In the genomic region with DNA sequence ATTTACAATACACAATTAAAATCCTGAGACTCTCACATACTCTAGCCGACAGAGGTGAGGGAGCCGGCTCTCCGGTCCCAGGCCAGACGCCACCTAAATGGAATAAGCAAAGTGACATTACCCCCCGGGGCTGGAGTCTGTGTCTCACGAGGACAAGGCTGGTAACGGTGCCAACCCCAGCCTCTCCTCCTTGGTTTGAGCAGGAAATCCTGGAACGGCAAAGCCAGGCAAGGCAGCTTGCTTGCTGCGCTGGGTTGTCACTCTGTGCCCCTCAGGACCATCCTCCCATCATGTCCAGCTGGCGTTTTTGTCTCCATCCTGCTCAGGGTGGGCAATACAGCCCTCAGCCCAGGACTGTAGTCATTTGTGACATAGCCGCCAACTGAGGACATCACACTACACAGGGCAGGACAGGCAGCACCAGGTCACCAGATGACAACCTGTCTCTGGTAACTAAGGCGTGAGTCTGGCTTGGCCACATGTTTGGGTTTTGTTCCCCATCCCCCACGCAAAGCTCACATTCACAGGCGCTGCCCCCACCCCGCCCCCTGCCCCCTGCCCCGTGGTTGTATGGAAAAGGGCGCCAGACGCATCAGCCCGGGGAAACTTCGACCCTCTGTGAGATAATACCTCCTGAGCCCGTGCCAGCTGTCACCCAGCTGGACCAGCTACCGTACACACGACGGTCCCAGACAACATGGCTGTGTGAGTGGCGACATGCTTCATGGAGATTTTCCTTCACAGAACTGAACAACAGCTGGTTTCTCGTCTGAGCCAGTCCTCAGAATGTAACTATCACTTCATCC, we compare ENCODE assay signal across 9 mouse cellular contexts. TPM values are rescaled to one million over a fixed set of nuclear protein-coding genes. Genes with fewer than 3 reads are reported as not detected.
DNase-seq lines count a peak whose midpoint lies in the region; ATAC-seq lines count a peak whose summit lies in the region.
"Had no signal": no experiment of that assay in that cellular context is flagged by ENCODE, and none has a peak within 500 bp of the region (broad histone marks: within the 10 kb centered on the region; RNA-seq: fewer than 3 reads in every experiment).

No protein-coding gene starts in this region.

- no peak overlapping the region for H3K27ac ChIP-seq in kidney, embryonic 14.5 days (ENCODE audit: low read depth, low read length)
- no peak overlapping the region for H3K27ac ChIP-seq in embryonic facial prominence, embryonic 14.5 days (replicated peaks; ENCODE audit: low read depth, low read length)
- H3K27ac ChIP-seq in hindbrain, embryonic 11.5 days (ENCODE audit: low read depth, low read length), result peak overlapping the region; percentile 53
- 0 out of 2 replicates have a peak overlapping the region, but pooled peaks have one; percentile 41 for H3K27ac ChIP-seq in midbrain, embryonic 14.5 days (replicated peaks; ENCODE audit: low read depth, low read length)

- WGBS in kidney, embryonic 14.5 days, result 52% methylated on average over 26 of the region's 26 CpGs
- WGBS in embryonic facial prominence, embryonic 14.5 days, result 48% methylated on average over 25 of the region's 26 CpGs
- WGBS in hindbrain, embryonic 11.5 days, result 60% methylated on average over 26 of the region's 26 CpGs
- 52% methylated on average over 26 of the region's 26 CpGs for WGBS in midbrain, embryonic 14.5 days

- no peak overlapping the region for H3K4me2 ChIP-seq in kidney, embryonic 14.5 days (replicated peaks; ENCODE audit: low read depth, low read length)
- no peak overlapping the region for H3K4me2 ChIP-seq in embryonic facial prominence, embryonic 14.5 days (ENCODE audit: low read depth, low read length)
- H3K4me2 ChIP-seq in hindbrain, embryonic 11.5 days (replicated peaks; ENCODE audit: low read depth, low read length), result no peak overlapping the region
- no peak overlapping the region for H3K4me2 ChIP-seq in midbrain, embryonic 14.5 days (ENCODE audit: low read length)

- peak; percentile 61; the same call in 1 of the 2 replicates for ATAC-seq in kidney, embryonic 14.5 days (ENCODE audit: low FRiP score, low TSS enrichment)
- ATAC-seq in embryonic facial prominence, embryonic 14.5 days (ENCODE audit: low read depth), result peak; percentile 51
- ATAC-seq in hindbrain, embryonic 11.5 days (ENCODE audit: low FRiP score), result peak; percentile 74
- ATAC-seq in midbrain, embryonic 14.5 days (ENCODE audit: low FRiP score, low TSS enrichment), result peak; percentile 48

- H3K27me3 ChIP-seq in kidney, embryonic 14.5 days (ENCODE audit: control insufficient read depth, insufficient read depth, low read length), result no peaks in the 10 kb centered on the region
- H3K27me3 ChIP-seq in embryonic facial prominence, embryonic 14.5 days (replicated peaks; ENCODE audit: control insufficient read depth, insufficient read depth, low read length), result no peaks in the 10 kb centered on the region
- no peaks in the 10 kb centered on the region for H3K27me3 ChIP-seq in hindbrain, embryonic 11.5 days (ENCODE audit: control insufficient read depth, insufficient read depth, low read length)
- no peaks in the 10 kb centered on the region for H3K27me3 ChIP-seq in midbrain, embryonic 14.5 days (ENCODE audit: control insufficient read depth, insufficient read depth, low read length)
- H3K27me3 ChIP-seq: Patski had no signal

- H3K9me3 ChIP-seq in kidney, embryonic 14.5 days (ENCODE audit: control insufficient read depth, low read length), result no peaks in the 10 kb centered on the region
- H3K9me3 ChIP-seq in embryonic facial prominence, embryonic 14.5 days (ENCODE audit: control insufficient read depth, low read length), result no peaks in the 10 kb centered on the region
- H3K9me3 ChIP-seq in hindbrain, embryonic 11.5 days (ENCODE audit: control insufficient read depth, low read length), result no peaks in the 10 kb centered on the region
- no peaks in the 10 kb centered on the region for H3K9me3 ChIP-seq in midbrain, embryonic 14.5 days (ENCODE audit: control insufficient read depth, low read length)

- DNase-seq in kidney, postnatal 10 days, result no peak
- DNase-seq in embryonic facial prominence, embryonic 14.5 days (ENCODE audit: low spot score), result peak; percentile 64
- peak; percentile 46 for DNase-seq in hindbrain, embryonic 11.5 days (ENCODE audit: low spot score)
- peak; percentile 32 for DNase-seq in midbrain, embryonic 14.5 days
- DNase-seq in layer of hippocampus, adult 8-10 months (ENCODE audit: low spot score in 2 of 2), result no peak
- no peak for DNase-seq in layer of hippocampus, adult 11-12 months (ENCODE audit: low spot score)
- DNase-seq: thymus, adult 18-20 months had no signal

- no peak overlapping the region for H3K4me3 ChIP-seq in kidney, embryonic 14.5 days (ENCODE audit: low read length)
- no peak overlapping the region for H3K4me3 ChIP-seq in embryonic facial prominence, embryonic 14.5 days (ENCODE audit: low read depth, low read length)
- no peak overlapping the region for H3K4me3 ChIP-seq in hindbrain, embryonic 11.5 days (ENCODE audit: low read depth, low read length)
- H3K4me3 ChIP-seq in midbrain, embryonic 14.5 days (replicated peaks; ENCODE audit: low read depth, low read length), result no peak overlapping the region

- H3K36me3 ChIP-seq in kidney, embryonic 14.5 days (ENCODE audit: control insufficient read depth, insufficient read depth, low read length), result no peaks in the 10 kb centered on the region
- no peaks in the 10 kb centered on the region for H3K36me3 ChIP-seq in embryonic facial prominence, embryonic 14.5 days (ENCODE audit: control insufficient read depth, insufficient read depth, low read length)
- no peaks in the 10 kb centered on the region for H3K36me3 ChIP-seq in hindbrain, embryonic 11.5 days (ENCODE audit: control insufficient read depth, insufficient read depth, low read length)
- H3K36me3 ChIP-seq in midbrain, embryonic 14.5 days (ENCODE audit: control insufficient read depth, insufficient read depth, low read length), result no peaks in the 10 kb centered on the region

- peaks cover 18% of the 10 kb centered on the region for H3K4me1 ChIP-seq in kidney, embryonic 14.5 days (ENCODE audit: control insufficient read depth, insufficient read depth, low read length)
- peaks cover 20% of the 10 kb centered on the region for H3K4me1 ChIP-seq in embryonic facial prominence, embryonic 14.5 days (ENCODE audit: control insufficient read depth, insufficient read depth, low read length)
- no peaks in the 10 kb centered on the region for H3K4me1 ChIP-seq in hindbrain, embryonic 11.5 days (replicated peaks; ENCODE audit: control insufficient read depth, insufficient read depth, low read length)
- peaks cover 27% of the 10 kb centered on the region for H3K4me1 ChIP-seq in midbrain, embryonic 14.5 days (ENCODE audit: control insufficient read depth, insufficient read depth, low read length)

- no peak overlapping the region for H3K9ac ChIP-seq in kidney, embryonic 14.5 days (ENCODE audit: low read depth, low read length)
- no peak overlapping the region for H3K9ac ChIP-seq in embryonic facial prominence, embryonic 14.5 days (ENCODE audit: low read depth, low read length)
- no peak overlapping the region for H3K9ac ChIP-seq in hindbrain, embryonic 11.5 days (ENCODE audit: low read depth, low read length)
- H3K9ac ChIP-seq in midbrain, embryonic 14.5 days (replicated peaks; ENCODE audit: low read length), result no peak overlapping the region

RNA-seq across cellular contexts. Expression of a gene that starts 49.3 kb away (rescaled TPM):
- polyA plus RNA-seq in kidney, embryonic 14.5 days (2014; fragmentation: Nextera tagmentation; extraction: Ambion mirVana), result 16.7 and 20.0 TPM in 2 replicates
- polyA plus RNA-seq in embryonic facial prominence, embryonic 14.5 days (2014; fragmentation: Nextera tagmentation; extraction: Ambion mirVana), result 17.0 and 19.2 TPM in 2 replicates
- 17.1 and 27.4 TPM in 2 replicates for polyA plus RNA-seq in hindbrain, embryonic 11.5 days (2014; fragmentation: Nextera tagmentation; extraction: Ambion mirVana)
- polyA plus RNA-seq in midbrain, embryonic 14.5 days (2014; fragmentation: Nextera tagmentation; extraction: Ambion mirVana), result 51.5 and 51.7 TPM in 2 replicates
- total RNA-seq in layer of hippocampus, adult 8-10 months (2022), result 100 to 1,000 TPM in 1 of 4 experiments, 10 to 100 TPM in 3; 78.3 to 102 (median 90.8) TPM

Comparison
In these comparisons a context has a peak if more than half of its experiments do, and no peak if none do; other contexts are left out.
1. H3K27ac ChIP-seq: peak in hindbrain, embryonic 11.5 days (single experiment) and midbrain, embryonic 14.5 days (single experiment); none in kidney, embryonic 14.5 days (single experiment) and embryonic facial prominence, embryonic 14.5 days (single experiment).
2. DNase-seq: peak in embryonic facial prominence, embryonic 14.5 days (single experiment), hindbrain, embryonic 11.5 days (single experiment) and midbrain, embryonic 14.5 days (single experiment); none in kidney, postnatal 10 days (single experiment), layer of hippocampus, adult 8-10 months (0 of 2) and layer of hippocampus, adult 11-12 months (single experiment).
3. Peak in every context shown above with its lines, with median percentiles within 50 percentile points of each other: ATAC-seq.